Mouse (Mus musculus) lung, postnatal 0 days (tissue): ENCODE measurements around the gene Socs1. TPM values are rescaled to one million over a fixed set of nuclear protein-coding genes. Genes with fewer than 3 reads are reported as not detected.

Source experiments
- ATAC-seq: fragments of 200-750 bp; cut with Nextera tagmentation; 2 replicates; pipeline ENCODE4 v1.8.0; 2017; ENCODE audit warnings: moderate library complexity
- DNase-seq: peaks from one replicate; pipeline ENCODE4 v3.0.0-alpha.2; 2016; ENCODE audit warnings: low spot score
- H3K27ac ChIP-seq: fragments of 300-500 bp; sonication (generic); 2 replicates; pipeline ENCODE4 v1.5.1; 2014; ENCODE audit warnings: antibody characterized with exemption, mild to moderate bottlenecking, low read length, mixed read lengths
- H3K27me3 ChIP-seq: fragments of 300-500 bp; sonication (generic); replicated peaks from 2 replicates; pipeline ENCODE4 v1.6.1; 2014; ENCODE audit warnings: low read length, mixed read lengths; ENCODE audit not compliant: insufficient read depth
- H3K36me3 ChIP-seq: fragments of 300-500 bp; sonication (generic); 2 replicates; pipeline ENCODE4 v1.6.1; 2014; ENCODE audit warnings: low read length, mixed read lengths; ENCODE audit not compliant: insufficient read depth
- H3K4me1 ChIP-seq: fragments of 300-500 bp; sonication (generic); 2 replicates; pipeline ENCODE4 v1.6.1; 2014; ENCODE audit warnings: antibody characterized with exemption, low read depth, low read length, mixed read lengths; ENCODE audit not compliant: insufficient read depth
- H3K4me2 ChIP-seq: fragments of 300-500 bp; sonication (generic); replicated peaks from 2 replicates; pipeline ENCODE4 v1.6.1; 2014; ENCODE audit warnings: low read depth, mild to moderate bottlenecking, low read length, moderate library complexity, mixed read lengths
- H3K4me3 ChIP-seq: fragments of 300-500 bp; sonication (generic); 2 replicates; pipeline ENCODE4 v1.5.1; 2014; ENCODE audit warnings: low read depth, low read length
- H3K9ac ChIP-seq: fragments of 300-500 bp; sonication (generic); replicated peaks from 2 replicates; pipeline ENCODE4 v1.6.1; 2014; ENCODE audit warnings: low read depth, mild to moderate bottlenecking
- H3K9me3 ChIP-seq: fragments of 300-500 bp; sonication (generic); 2 replicates; pipeline ENCODE4 v1.6.1; 2016; ENCODE audit warnings: low read length, mixed read lengths
- CTCF ChIP-seq: IDR thresholded peaks from 2 replicates; pipeline ENCODE4 v1.5.1; 2016; ENCODE audit warnings: antibody characterized with exemption, mild to moderate bottlenecking
- EP300 ChIP-seq: IDR thresholded peaks from 2 replicates; pipeline ENCODE4 v1.6.1; 2016; ENCODE audit warnings: antibody characterized with exemption, mild to moderate bottlenecking, control low read depth
- WGBS: fragments of 180-500 bp; shearing (Covaris S2); extraction: QIAGEN DNeasy Blood & Tissue Kit; methylation state at CpG from one replicate; pipeline ENCODE4 v1.1.7; 2014; 5-methylcytosine and 5-hydroxymethylcytosine counted together
- polyA plus RNA-seq: library from polyadenylated mRNA; unstranded; fragments of >200 nt; fragmentation: Nextera tagmentation; extraction: Ambion mirVana; gene quantifications from 2 replicates; pipeline ENCODE4 v1.2.1, GENCODE M21; 2015

Socs1 gene
- polyA plus RNA-seq, 1 experiment from 2014 or later, result 9.0 TPM

DNA sequence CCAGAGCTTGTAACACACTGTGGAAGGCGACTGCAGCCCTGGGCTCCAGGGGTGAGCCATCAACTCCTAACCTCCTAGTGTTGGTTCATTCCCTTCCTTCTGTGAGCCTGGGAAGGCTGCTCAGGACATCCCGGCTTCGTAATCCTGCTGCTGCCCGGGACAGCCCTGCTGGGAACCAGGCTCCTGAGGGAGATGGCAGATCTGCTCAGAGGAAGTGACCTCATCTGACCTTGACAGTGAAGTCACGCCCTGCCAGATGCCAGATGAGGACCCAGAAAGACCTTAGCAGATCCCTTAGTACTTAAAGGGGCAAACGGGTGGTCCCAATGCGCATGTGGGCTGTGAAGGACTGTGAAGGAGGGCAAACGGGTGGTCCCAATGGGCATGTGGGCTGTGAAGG, 24.2 kb downstream of the Socs1 start:
- no peak overlapping the region for H3K4me2 ChIP-seq

DNA sequence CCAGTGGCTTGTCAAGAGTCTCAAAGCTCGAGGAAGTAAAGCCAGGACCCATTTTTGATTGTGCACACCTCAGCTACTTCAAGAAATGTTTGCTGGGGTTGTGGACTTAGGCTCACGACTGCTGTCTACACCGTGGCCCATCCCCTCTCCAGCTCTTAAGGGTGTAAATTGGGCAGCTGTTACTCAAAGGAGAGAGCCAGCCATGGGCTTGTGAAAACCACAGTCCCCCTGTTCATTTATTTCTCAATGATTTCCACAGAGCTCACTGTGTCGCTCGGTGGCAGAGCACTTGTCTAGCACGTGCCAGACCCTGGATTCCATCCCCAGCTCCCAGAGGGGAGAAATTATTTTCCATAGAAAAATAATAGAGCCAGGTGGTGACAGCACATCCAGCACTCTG, 29.2 kb downstream of the Socs1 start:
- Histone ChIP-seq H3K4me3 (no peak overlapping the region), H3K4me1 (no peaks in the 10 kb centered on the region), H3K36me3 (no peaks in the 10 kb centered on the region), H3K9me3 (no peaks in the 10 kb centered on the region), H3K27ac (no peak overlapping the region), H3K27me3 (no peaks in the 10 kb centered on the region), H3K9ac (no peak overlapping the region), H3K4me2 (no peak overlapping the region)
- no peak for DNase-seq
- no peak for TF ChIP-seq EP300
- no peak for TF ChIP-seq CTCF
- WGBS, result 37% methylated on average over 6 of the region's 6 CpGs
- 0 out of 2 replicates have a peak, but pooled peaks have one; percentile 13 for ATAC-seq

More for the DNA sequence above, 24.2 kb downstream of the Socs1 start:
- ATAC-seq (peak; percentile 36), DNase-seq (peak; percentile 19)
- peaks cover 3% of the 10 kb centered on the region; the same call in 1 of the 2 replicates for H3K4me1 ChIP-seq
- H3K9me3 ChIP-seq, result no peaks in the 10 kb centered on the region
- no peaks in the 10 kb centered on the region for H3K27me3 ChIP-seq
- WGBS, result 76% methylated on average over 8 of the region's 8 CpGs
- H3K27ac ChIP-seq, result no peak overlapping the region
- TF ChIP-seq CTCF (no peak), EP300 (no peak)
- no peak overlapping the region for H3K9ac ChIP-seq
- no peak overlapping the region for H3K4me3 ChIP-seq
- H3K36me3 ChIP-seq, result no peaks in the 10 kb centered on the region

DNA sequence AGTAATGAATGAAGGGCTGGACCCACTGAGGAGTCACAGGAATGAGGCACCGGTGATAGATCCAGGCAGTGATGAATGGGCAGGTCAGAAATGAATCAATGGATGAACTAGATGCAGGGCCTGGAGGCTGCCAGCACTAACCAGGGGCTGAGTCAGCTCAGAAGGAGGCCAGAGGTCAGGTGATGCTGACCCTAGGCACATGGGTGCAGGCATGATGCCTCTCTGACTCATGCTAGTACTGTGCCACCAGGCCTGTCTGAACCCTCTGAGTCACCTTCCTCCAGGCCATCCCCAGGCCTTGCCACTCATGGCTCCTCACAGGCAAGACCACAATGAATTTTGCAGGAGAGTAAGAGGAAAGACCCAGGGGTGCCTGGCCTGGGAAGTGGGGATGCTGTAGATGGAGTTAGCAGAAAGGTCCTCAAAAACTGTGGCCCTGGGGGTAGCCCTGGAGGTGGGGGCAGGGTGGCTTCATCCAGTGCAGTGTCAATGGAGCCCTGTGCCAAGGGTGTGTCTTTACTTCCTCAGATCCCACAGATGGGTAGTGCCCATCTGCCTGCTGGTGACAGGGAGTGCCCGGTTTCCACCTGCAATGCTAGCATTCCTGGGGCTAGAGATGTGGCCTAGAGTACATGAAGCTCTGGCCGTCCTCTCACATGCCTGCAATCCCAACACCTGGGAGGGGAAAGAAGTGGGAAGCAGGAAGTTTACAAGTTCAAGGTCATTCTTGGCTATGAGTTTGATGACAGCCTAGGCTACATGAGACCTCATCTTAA, 30.6 kb downstream of the Socs1 start:
- no peak overlapping the region for H3K27ac ChIP-seq
- H3K4me1 ChIP-seq, result no peaks in the 10 kb centered on the region
- ATAC-seq (peak; percentile 37), DNase-seq (no peak)
- no peak overlapping the region for H3K4me3 ChIP-seq
- 83% methylated on average over 3 of the region's 3 CpGs for WGBS
- H3K27me3 ChIP-seq, result no peaks in the 10 kb centered on the region
- TF ChIP-seq EP300 (no peak), CTCF (no peak)
- H3K36me3 ChIP-seq, result no peaks in the 10 kb centered on the region
- no peak overlapping the region for H3K9ac ChIP-seq
- no peak overlapping the region for H3K4me2 ChIP-seq
- no peaks in the 10 kb centered on the region for H3K9me3 ChIP-seq

- no peaks in the 10 kb centered on the region for H3K36me3 ChIP-seq
These were observed 35.5 kb downstream of the Socs1 start for GRCm38 (mm10) chr16:10749824-10750223.

GRCm38 (mm10) chr16:10749226-10749625, 36.1 kb downstream of the Socs1 start:
- H3K4me1 ChIP-seq, result no peaks in the 10 kb centered on the region
- DNase-seq, result no peak
- H3K4me3 ChIP-seq, result no peak overlapping the region
- ATAC-seq, result no peak
- no peak overlapping the region for H3K4me2 ChIP-seq
- H3K27ac ChIP-seq, result no peak overlapping the region
- H3K36me3 ChIP-seq, result no peaks in the 10 kb centered on the region
- TF ChIP-seq EP300, result no peak
- TF ChIP-seq CTCF, result no peak
- H3K27me3 ChIP-seq, result no peaks in the 10 kb centered on the region
- H3K9me3 ChIP-seq, result no peaks in the 10 kb centered on the region
- H3K9ac ChIP-seq, result no peak overlapping the region
- WGBS, result 38% methylated on average over 7 of the region's 7 CpGs

More at GRCm38 (mm10) chr16:10749824-10750223, 35.5 kb downstream of the Socs1 start:
- Histone ChIP-seq H3K27me3 (no peaks in the 10 kb centered on the region), H3K9me3 (no peaks in the 10 kb centered on the region), H3K4me2 (no peak overlapping the region), H3K27ac (no peak overlapping the region), H3K9ac (no peak overlapping the region), H3K4me1 (no peaks in the 10 kb centered on the region), H3K4me3 (no peak overlapping the region)
- DNase-seq (no peak), ATAC-seq (peak; percentile 31; the same call in 1 of the 2 replicates)
- TF ChIP-seq CTCF (no peak), EP300 (no peak)
- WGBS, result 31% methylated on average over 7 of the region's 7 CpGs

DNA sequence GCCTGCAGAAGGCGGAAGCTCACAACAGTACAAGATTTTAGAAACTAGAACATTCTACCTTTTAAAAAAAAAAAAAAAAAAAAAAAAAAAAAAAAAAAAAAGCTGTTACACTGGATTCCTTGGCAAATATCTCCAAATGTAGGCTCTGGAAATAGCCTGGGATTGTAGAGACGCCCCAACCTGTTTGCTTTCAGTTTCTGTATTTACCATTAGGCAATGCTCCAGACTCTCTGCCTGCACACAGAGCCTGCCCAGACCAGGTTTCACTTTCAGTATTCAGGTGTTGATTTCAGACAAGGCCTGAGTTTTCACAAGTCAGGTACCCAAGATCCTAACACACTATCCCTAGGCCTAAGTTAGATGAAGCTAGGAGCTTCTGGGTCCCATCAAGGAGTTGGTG, 44.3 kb downstream of the Socs1 start:
- H3K9ac ChIP-seq, result no peak overlapping the region
- WGBS, result 45% methylated on average over 2 of the region's 2 CpGs
- H3K4me3 ChIP-seq, result no peak overlapping the region
- TF ChIP-seq CTCF, result no peak
- no peak for TF ChIP-seq EP300
- H3K4me2 ChIP-seq, result no peak overlapping the region
- no peaks in the 10 kb centered on the region for H3K36me3 ChIP-seq
- H3K27ac ChIP-seq, result no peak overlapping the region
- peak; percentile 72 for ATAC-seq
- DNase-seq, result peak; percentile 92
- H3K27me3 ChIP-seq, result no peaks in the 10 kb centered on the region
- H3K4me1 ChIP-seq, result peaks cover 15% of the 10 kb centered on the region; the same call in 1 of the 2 replicates
- no peaks in the 10 kb centered on the region for H3K9me3 ChIP-seq
